10 mouse cellular contexts compared by ENCODE assay signal in the genomic region with DNA sequence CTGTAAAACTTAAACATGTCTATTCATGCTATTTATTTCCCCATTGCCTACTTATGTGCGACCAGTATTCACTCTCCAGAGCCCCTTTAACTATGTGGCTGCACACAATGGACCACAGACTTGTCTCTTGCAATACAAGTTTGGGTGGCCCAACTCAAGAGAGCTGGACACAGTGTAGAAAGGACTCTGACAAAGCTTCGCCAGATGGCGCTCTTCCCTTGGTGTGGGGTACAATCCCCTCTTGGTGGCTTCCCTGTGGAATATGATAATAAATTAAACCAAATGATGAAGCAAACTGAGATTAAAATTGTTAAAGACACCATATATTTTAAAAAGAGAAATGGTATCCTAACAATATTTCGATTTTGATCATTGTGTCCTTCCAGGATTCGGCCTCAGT.
DNase-seq lines count a peak whose midpoint lies in the region; ATAC-seq and TF ChIP-seq lines count a peak whose summit lies in the region.
"Had no signal": no experiment of that assay in that cellular context is flagged by ENCODE, and none has a peak within 500 bp of the region (broad histone marks: within the 10 kb centered on the region; RNA-seq: fewer than 3 reads in every experiment).

No protein-coding gene starts in this region.

- H3K4me3 ChIP-seq in heart, postnatal 0 days (ENCODE audit: low read depth, low read length) = no peak overlapping the region
- H3K4me3 ChIP-seq in midbrain, embryonic 11.5 days (ENCODE audit: low read depth, low read length) = no peak overlapping the region
- no peak overlapping the region for H3K4me3 ChIP-seq in midbrain, embryonic 16.5 days (ENCODE audit: low read depth, low read length)
- H3K4me3 ChIP-seq: neural tube, embryonic 13.5 days had no signal

- TF ChIP-seq CTCF in heart, postnatal 0 days (IDR thresholded peaks at IDR 0.05; ENCODE audit: low read depth) = peak; percentile 36; the same call in 1 of the 2 replicates

- no peak overlapping the region for H3K27ac ChIP-seq in heart, postnatal 0 days (ENCODE audit: low read depth)
- H3K27ac ChIP-seq in midbrain, embryonic 11.5 days (ENCODE audit: low read depth, low read length) = no peak overlapping the region
- no peak overlapping the region for H3K27ac ChIP-seq in midbrain, embryonic 16.5 days (ENCODE audit: low read length)
- H3K27ac ChIP-seq: neural tube, embryonic 13.5 days had no signal

- H3K4me1 ChIP-seq in heart, postnatal 0 days (ENCODE audit: control insufficient read depth, insufficient read depth) = no peaks in the 10 kb centered on the region
- no peaks in the 10 kb centered on the region for H3K4me1 ChIP-seq in midbrain, embryonic 11.5 days (ENCODE audit: control insufficient read depth, insufficient read depth, low read length)
- no peaks in the 10 kb centered on the region for H3K4me1 ChIP-seq in midbrain, embryonic 16.5 days (ENCODE audit: control insufficient read depth, insufficient read depth, low read length)

- no peak for DNase-seq in heart, postnatal 0 days (ENCODE audit: low spot score)
- no peak for DNase-seq in heart, postnatal 36 days
- peak; percentile 93 for DNase-seq in midbrain, embryonic 11.5 days (ENCODE audit: low spot score, missing footprints)
- peak; percentile 79 for DNase-seq in retina, embryonic 14.5 days (ENCODE audit: low spot score)
- DNase-seq in ovary, postnatal 10 days (ENCODE audit: low spot score) = no peak
- DNase-seq in c-Kit-positive CD71-positive TER-119-positive erythroid progenitor cells, embryonic 14.5 days (ENCODE audit: low spot score) = no peak
- DNase-seq: layer of hippocampus, postnatal 36 days had no signal

- intact Hi-C loops in heart, postnatal 36 days (cut with DNase I) = no loop called here

- no peak overlapping the region for H3K9ac ChIP-seq in heart, postnatal 0 days (replicated peaks; ENCODE audit: low read depth, low read length)
- no peak overlapping the region for H3K9ac ChIP-seq in midbrain, embryonic 11.5 days (ENCODE audit: low read length)
- no peak overlapping the region for H3K9ac ChIP-seq in midbrain, embryonic 16.5 days (ENCODE audit: low read depth, low read length)
- H3K9ac ChIP-seq: neural tube, embryonic 13.5 days had no signal

- WGBS in heart, postnatal 0 days = 43% methylated on average over 5 of the region's 5 CpGs
- WGBS in midbrain, embryonic 11.5 days = 54% methylated on average over 5 of the region's 5 CpGs
- 55% methylated on average over 5 of the region's 5 CpGs for WGBS in midbrain, embryonic 16.5 days

- H3K9me3 ChIP-seq in heart, postnatal 0 days (replicated peaks; ENCODE audit: control insufficient read depth, low read length) = no peaks in the 10 kb centered on the region
- H3K9me3 ChIP-seq in midbrain, embryonic 11.5 days (ENCODE audit: control insufficient read depth, low read length) = no peaks in the 10 kb centered on the region
- no peaks in the 10 kb centered on the region for H3K9me3 ChIP-seq in midbrain, embryonic 16.5 days (replicated peaks; ENCODE audit: control insufficient read depth, low read length, poor library complexity, severe bottlenecking)
- H3K9me3 ChIP-seq: neural tube, embryonic 13.5 days had no signal

- no peak overlapping the region for H3K4me2 ChIP-seq in heart, postnatal 0 days (ENCODE audit: low read depth, low read length)
- no peak overlapping the region for H3K4me2 ChIP-seq in midbrain, embryonic 11.5 days
- H3K4me2 ChIP-seq in midbrain, embryonic 16.5 days (ENCODE audit: low read length) = no peak overlapping the region
- H3K4me2 ChIP-seq: neural tube, embryonic 13.5 days had no signal

- TF ChIP-seq EP300 in heart, postnatal 0 days (IDR thresholded peaks at IDR 0.05; ENCODE audit: low read depth) = no peak

- no peaks in the 10 kb centered on the region for H3K27me3 ChIP-seq in heart, postnatal 0 days (ENCODE audit: control insufficient read depth, insufficient read depth, low read length)
- no peaks in the 10 kb centered on the region for H3K27me3 ChIP-seq in midbrain, embryonic 11.5 days (ENCODE audit: control insufficient read depth, insufficient read depth, low read length)
- H3K27me3 ChIP-seq in midbrain, embryonic 16.5 days (ENCODE audit: control insufficient read depth, insufficient read depth, low read depth, low read length) = no peaks in the 10 kb centered on the region
- H3K27me3 ChIP-seq: neural tube, embryonic 13.5 days had no signal

- ATAC-seq in heart, postnatal 0 days (ENCODE audit: insufficient read depth, low read depth) = no peak
- ATAC-seq in midbrain, embryonic 11.5 days (ENCODE audit: low FRiP score) = 0 out of 2 replicates have a peak, but pooled peaks have one; percentile 66
- no peak for ATAC-seq in midbrain, embryonic 16.5 days
- ATAC-seq in common myeloid progenitor, adult 5-6 weeks (replicated peaks; ENCODE audit: low read depth, poor library complexity, severe bottlenecking) = peak; percentile 54; the same call in 1 of the 2 replicates

- no peaks in the 10 kb centered on the region for H3K36me3 ChIP-seq in heart, postnatal 0 days (replicated peaks; ENCODE audit: control insufficient read depth, insufficient read depth, low read length)
- H3K36me3 ChIP-seq in midbrain, embryonic 11.5 days (ENCODE audit: control insufficient read depth, insufficient read depth, low read length) = no peaks in the 10 kb centered on the region
- H3K36me3 ChIP-seq in midbrain, embryonic 16.5 days (ENCODE audit: control insufficient read depth, insufficient read depth, low read length) = no peaks in the 10 kb centered on the region
- H3K36me3 ChIP-seq: neural tube, embryonic 13.5 days had no signal

Comparison
In these comparisons a context has a peak if more than half of its experiments do, and no peak if none do; other contexts are left out.
1. ATAC-seq: peak in midbrain, embryonic 11.5 days (single experiment) and common myeloid progenitor, adult 5-6 weeks (single experiment); none in heart, postnatal 0 days (single experiment) and midbrain, embryonic 16.5 days (single experiment).
2. DNase-seq: peak in midbrain, embryonic 11.5 days (single experiment) and retina, embryonic 14.5 days (single experiment); none in heart, postnatal 0 days (single experiment), heart, postnatal 36 days (0 of 2), ovary, postnatal 10 days (single experiment) and c-Kit-positive CD71-positive TER-119-positive erythroid progenitor cells, embryonic 14.5 days (single experiment).